Mouse (Mus musculus): ENCODE measurements around the gene Mapkap1.

DNA sequence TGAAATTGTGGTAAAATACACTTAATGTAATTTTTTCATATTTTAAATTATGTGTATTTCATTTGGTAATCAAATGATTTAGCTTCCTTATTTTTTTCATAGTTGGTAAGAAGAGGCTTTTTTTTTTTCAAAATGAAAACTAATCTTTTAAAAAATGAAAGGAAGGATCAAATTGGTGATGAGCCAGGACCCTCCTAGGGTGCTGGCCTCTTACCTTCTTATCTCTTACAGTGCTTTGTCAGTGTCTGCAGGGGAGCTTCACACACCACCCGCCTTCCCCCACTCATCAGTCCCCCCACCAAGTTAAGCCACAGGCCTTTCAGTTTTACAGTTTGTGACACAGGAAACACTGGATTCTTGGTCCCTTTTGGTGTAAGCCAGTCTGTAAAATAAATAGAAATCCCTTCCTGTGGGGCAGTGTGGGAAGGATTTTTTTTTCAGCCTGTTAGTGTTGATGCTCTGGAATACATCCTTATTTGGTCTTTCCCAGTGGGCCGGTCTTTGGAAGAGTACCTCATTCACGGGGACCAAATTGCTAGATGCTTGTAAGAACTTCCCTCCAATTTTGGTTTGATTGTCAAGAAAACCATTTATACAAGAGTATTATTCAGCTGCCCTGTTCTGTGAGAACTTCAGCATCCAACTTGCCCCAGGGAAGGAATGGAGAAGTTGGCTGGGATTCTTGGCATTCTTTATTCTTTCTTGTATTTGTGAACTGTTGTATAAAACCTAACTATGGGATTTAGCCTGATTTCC lies 97.6 kb downstream of the Mapkap1 start:
- TF ChIP-seq CTCF (IDR thresholded peaks at IDR 0.05; ENCODE audit: low read depth) (no peak), EP300 (IDR thresholded peaks at IDR 0.05; ENCODE audit: low read depth) (no peak)
